Mouse (Mus musculus) left cerebral cortex, adult 18-20 months (tissue): Measurements from ENCODE around the gene Gpr152. TPM values are rescaled to one million over a fixed set of nuclear protein-coding genes. Genes with fewer than 3 reads are reported as not detected.
"Not testable (repeated sequence)": the region's sequence is repeated elsewhere in the genome, so short reads cannot be mapped to it uniquely, and the experiment has no call there.

Experiments
- DNase-seq, 2 experiments: peaks; one replicate each; pipeline ENCODE4 v3.0.0; 2021 to 2022; ENCODE audit warnings: low spot score in 2 of 2, mixed read lengths in 1 of 2
- total RNA-seq, 2 experiments: library from RNA; stranded (reverse); gene quantifications; 2 replicates each; pipeline ENCODE4 v1.2.3; 2021

Gene Gpr152
- total RNA-seq, 2 experiments from 2014 or later: 0.12 TPM

DNA sequence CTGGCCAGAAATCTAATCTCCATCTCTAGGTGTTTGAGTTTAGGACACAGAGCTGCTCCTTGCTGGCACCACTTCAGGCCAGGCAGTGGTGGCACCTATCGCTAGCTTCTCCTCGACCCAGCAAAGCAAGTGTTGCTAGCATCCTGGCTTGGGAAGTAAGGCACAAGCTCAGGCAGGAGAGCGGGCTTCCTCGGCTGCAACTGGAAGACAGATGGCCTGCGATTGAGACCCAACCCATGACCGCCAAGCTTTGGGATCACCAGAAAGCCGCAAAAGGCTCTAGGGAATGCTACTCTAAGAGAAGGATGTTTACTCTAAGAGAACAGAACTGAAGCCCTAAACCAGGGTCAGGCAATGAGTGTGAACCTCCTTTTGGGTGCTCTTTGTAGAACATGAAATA, 10.1 kb upstream of the Gpr152 start:
- DNase-seq: no peak

DNA sequence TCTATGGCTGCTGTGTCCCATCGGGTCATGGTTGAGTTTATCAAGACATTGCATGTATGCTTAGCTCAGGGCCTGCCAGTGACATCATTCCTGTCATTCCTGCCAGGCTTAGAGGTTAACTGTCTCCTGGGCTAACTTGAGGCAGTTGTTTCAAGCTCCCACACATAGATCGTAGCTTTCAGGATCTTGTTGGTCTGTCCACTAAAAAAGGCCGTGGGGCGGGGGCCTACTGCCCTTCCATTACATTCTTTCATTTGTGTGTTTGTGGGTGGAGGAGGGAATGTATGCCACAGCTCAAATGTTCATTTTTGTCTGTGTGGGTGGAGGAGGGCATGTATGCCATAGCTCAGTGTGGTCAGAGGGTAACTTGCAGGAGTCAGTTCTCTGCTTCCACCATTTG, 9.5 kb upstream of the Gpr152 start:
- no peak for DNase-seq

DNA sequence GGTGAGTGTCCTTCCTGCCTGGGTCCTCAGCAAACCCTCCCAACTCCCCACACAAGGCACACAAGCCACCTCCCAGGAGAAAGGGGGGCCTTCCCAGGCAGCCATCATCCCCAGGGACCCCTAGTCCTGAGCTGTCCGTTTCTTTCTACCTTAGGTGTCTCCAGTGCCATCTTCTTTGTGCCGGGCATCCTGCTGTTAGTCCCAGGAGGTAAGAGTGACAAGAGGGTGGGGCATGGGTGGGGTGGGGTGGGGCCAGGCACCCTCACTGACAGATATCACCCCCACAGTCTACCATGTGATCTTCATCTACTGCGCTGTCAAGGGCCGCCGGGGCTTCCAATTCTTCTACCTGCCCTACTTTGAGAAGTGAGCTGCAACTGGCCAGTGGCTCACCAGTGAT, 8.5 kb upstream of the Gpr152 start:
- DNase-seq: no peak

DNA sequence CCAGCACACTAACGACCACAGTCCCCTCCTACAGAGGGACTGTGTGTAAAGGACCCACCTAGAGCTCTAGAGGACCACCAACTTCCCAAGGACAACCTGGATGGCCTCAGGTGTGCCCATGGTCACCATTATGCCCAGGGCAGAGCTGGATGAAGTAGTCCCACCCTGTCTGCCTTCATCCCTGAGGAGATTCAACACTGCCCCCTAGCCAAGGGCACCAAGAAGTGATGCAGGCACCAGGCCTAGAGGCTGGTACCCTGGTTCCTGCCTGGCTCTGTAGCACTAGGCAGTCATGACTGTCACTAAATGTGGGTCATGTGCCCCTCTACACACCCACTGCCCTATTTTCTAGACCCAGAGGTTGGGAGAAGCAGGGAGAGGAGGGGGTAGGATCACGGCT, 7.8 kb upstream of the Gpr152 start:
- DNase-seq: no peak

DNA sequence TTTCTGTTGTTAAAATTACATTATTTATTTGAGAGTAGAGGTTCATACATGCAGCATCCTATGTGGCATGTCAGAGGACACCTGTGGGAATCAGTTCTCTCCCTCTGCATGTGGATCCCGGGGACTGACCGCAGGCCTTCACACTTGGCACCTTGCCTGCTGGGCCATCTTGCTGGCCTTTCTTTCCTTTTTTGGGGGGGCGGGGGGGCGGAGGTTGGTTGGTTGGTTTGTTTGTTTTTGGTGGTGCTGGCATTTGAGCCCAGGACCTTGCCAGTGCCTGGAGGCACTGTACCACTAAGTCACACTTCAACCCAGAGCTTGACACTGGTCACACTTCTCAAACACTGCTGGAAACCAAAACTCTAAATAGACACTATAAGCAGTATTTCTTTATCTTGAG, 5.2 kb upstream of the Gpr152 start:
- DNase-seq: no peak

DNA sequence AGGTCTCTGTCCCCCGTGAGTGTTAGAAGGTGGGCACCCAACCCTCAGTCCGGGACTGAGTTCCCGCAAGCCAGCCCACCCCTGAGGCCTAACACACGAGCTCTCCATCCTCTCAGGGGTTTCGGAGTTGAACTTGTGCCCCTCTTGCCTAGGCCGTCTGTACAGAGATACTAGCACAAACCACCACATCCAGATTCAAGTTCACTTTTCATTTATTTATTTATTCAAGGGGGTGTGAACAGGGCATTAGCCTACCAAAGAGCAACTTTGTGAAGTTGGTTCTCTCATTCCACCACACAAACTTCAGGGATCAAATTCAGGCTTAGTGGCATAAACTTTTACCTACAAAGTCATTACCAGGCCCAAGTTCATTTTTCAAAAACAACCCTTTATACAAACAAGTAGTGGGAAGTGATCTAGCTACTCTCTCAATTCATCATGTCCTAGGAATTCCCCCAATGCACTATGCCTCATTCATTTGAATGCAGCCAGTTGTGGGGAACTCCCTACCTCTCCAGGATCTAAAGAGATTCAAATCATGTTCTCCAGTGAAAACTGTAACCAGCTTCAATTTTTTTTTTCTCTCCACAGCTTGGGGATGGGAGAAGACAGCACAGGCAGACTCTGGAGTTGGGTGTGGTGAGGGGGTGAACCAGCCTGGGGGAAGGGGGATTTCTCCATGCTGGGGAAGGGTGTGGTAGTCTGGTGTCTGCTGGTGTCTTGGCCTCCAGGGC, 4.2 kb upstream of the Gpr152 start:
- not testable (repeated sequence) for DNase-seq

DNA sequence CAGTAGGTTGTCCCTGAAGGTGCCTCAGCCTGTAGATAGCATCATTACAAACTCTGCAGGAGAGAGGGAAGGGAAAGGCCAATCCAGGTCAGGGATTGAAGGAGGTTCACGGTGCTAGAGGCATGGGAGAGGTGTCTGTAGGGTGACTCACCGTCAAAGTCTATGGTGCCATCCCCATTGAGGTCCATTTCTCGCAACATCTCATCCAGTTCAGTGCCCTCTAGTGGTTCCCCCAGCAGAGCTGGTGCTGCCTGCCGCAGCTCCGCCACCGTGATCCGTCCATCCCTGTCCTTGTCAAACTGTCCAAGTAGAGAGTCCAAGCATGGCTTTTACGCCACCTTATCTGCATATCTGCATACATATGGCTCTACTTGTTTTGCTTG, 3.6 kb upstream of the Gpr152 start:
- not testable (repeated sequence) for DNase-seq

DNA sequence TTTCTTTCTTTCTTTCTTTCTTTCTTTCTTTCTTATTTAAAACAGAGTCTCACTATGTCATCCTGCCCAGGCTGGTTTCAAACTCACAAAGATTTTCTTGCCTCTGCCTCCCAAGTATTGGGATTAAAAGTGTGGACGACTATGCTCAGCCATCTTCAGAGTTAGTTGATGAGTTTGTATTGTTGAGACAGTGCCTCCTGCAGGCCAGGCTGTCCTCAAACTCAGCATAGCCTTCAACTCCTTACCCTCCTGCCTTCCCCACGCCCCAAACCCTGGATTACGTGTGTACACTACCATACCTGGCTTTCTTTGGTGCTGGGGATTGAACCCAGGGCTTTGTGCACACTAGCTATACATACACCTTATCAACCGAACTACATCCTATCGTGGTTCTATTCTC, 3.1 kb upstream of the Gpr152 start:
- DNase-seq: no peak

DNA sequence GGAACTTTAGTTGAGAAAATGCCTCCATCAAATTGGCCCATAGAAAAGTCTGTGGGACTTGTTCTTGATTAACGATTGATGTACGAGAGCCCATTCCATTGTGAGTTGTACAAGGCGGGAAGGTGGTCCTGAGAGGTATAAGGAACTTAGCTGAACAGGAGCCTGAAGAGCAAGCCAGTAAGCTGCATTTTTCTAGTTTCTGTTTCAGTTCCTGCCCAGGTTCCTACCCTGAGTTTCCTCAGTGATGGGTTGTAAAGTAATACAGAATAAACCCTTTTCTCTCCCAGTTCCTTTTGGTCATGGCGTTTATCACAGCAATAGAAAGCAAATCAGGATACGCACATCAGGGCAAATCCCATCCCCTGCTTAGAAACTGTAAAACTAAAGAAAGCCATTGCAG, 1.7 kb upstream of the Gpr152 start:
- no peak for DNase-seq

DNA sequence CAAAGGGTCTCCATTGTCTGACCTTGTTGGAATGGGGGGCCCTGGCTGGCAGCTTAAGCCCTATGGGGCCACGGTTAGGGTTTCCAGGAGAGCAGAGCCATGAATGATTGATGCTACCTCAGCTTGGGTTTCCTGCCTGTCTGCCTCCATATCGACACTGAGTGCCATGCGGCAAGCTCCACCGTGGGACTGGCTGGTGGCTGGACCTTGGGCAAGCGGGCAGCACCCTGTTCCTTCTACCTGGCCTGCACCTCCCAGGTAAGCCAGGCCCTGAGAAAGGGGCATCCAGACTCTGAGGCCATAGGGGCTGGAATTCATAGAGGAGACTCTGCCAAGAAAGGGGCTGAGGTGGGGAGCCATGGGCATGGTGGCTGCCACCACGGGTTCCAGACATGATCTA, 560 bp downstream of the Gpr152 start:
- no peak for DNase-seq

DNA sequence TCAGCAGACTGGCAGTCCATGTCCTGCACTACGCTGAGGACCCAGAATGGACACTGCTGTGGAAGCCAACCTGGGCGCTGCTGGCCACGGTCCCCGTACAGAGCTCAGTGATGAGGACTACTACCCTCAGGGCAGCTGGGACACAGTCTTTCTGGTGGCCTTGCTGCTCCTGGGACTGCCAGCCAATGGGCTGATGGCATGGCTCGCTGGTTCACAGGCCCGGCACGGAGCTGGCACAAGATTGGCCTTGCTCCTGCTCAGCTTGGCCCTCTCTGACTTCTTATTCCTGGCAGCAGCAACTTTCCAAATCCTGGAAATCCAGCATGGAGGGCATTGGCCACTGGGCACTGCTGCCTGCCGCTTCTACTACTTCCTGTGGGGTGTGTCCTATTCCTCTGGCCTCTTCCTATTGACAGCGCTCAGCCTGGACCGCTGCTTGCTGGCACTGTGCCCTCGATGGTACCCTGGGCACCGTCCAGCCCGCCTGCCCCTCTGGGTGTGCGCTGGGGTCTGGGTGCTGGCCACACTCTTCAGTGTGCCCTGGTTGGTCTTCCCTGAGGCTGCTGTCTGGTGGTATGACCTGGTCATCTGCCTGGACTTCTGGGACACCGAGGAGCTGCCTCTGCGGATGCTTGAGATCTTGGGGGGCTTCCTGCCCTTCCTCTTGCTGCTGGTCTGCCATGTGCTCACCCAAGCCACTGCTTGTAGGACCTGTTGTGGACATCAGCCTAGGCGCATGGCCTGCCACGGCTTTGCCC, 3.0 kb downstream of the Gpr152 start:
- no peak for DNase-seq

DNA sequence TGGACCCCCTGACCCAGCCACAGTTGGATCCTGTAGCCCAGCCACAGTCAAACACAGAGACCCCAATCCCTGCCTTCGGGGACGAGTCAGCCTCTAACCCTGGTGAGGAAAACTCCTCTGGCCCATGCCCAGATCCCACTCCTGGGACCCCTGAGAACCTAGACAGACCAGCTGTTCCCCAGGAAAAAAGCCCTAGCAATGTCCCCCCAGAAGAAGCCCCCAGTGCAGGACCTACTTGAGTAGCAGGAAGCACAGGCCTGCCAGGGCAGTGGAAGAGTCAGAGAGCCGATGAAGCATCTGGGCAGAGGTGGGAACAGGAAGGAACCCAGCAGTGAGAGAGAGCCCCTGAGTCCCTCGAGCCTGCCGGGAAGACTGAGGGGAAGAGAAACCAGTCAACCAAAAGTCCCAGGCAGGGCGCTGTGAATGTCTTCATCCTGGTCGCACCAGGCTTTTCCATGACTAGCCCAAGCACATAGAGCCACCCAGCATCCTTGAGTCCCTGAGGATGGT, 4.2 kb downstream of the Gpr152 start, which contains the start of gene Cabp4:
Gene Cabp4, minus strand, starts transcription at position 275 of the 510 bp plus-strand sequence.
- DNase-seq: no peak

DNA sequence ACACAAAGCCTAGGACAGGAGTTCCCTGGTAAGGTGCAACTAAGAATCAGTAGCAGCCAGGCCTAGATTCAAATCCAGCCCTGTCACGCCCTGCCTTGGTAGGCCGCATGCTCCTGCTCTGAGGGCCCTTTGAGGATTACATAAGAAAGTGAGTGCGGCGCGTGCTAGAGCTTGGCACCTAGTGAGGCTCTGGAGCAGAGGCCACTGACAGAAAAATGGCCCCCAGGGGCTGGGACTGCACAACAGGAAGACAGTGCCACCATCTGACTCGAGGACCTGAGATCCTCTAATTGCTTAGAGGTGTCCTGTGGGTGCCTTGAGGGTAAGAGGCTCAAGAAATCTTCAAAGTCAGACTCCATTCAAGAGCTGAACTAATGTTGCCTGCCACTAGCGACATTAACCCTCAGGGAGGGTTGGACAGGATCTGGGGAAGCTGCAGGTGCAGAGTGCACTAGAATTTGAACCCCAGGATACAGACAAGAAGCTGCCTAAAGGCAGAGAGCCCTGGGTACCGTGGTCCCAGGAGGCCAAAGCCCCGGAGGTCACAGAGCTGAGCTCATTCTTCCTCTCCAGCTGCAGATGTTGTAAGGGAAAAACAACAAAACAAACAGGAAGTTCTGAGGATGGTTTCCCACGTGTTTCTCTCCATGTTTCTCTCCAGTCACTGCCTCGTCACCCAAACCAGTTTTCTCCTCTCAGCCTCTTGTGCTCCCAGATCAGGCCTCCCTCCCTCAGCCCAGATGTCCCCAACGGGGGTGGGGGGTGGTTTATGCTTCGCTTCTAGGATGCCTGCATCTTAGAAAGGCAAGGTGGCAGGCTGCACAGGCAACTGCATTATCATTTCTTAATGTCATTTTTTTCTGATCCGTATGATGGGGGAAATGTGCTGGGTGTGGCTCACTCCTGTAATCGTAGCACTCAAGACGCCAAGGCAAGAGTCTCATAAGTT, 5.2 kb downstream of the Gpr152 start:
- no peak for DNase-seq

DNA sequence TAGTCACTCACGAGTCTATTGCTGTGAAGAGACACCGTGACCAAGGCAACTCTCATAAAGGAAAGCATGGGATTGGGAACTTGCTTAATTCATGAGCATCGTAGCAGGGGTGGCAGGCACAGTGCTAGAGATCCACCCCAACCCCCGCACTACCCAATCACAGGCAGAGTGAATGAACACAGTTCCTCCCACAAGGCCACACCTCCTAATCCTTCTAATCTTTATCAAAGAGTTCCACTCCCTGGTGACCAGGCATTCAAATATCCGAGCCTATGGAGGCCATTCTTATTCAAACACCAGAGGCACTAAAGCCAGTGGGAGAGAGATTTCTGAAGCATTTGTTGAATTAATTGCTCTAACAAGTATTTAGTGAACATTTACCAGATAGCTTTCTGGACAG, 6.3 kb downstream of the Gpr152 start:
- no peak for DNase-seq

DNA sequence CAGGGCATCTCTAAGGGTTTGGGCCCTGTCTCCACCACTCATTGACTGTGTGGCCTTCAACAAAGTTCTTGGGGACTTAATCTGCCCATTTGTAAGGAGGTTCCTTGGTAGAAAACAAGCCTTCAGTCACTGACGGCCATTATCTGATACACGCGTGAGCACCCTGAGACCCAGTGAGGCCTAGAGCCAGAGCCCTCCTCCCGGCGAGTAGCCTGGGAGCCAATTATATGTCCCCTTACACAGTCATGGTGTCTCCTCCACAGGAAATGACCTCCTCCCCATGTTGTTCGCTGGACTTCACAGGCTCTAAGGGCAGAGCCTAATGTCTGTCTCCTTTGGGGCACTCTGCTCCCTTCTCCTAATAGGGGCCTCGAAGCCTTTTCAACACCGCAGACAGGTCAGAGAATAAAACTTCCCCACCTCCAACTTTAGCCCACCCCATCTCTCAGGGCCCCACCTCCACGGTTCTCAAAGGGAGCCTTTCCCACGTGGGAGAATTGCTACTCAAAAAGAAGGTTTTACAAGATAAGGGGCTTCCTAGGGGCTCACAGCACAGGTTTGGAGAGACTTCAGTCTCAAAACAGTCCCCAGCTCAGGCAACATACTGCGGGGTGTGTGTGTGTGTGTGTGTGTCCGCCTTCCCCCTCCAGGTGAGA, 6.9 kb downstream of the Gpr152 start:
- DNase-seq: no peak

DNA sequence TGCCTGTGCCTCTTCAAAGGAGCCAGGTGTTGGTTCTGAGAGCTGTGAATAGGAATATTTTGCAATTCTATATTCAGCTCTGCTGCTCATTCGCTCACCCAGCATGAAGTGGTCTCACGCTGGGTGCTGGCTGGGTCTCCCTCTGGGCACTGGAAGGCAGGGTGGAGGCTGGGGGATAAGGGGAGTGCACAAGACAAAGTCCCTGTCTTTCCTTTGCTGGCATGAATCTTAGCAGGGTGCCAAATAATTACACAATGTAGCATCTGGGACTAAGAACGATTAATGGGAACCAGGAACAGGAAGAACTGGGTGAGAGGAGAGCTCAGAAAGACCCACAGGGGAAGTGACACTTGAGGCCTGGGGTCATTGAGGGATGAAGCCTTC, 7.4 kb downstream of the Gpr152 start:
- no peak for DNase-seq

DNA sequence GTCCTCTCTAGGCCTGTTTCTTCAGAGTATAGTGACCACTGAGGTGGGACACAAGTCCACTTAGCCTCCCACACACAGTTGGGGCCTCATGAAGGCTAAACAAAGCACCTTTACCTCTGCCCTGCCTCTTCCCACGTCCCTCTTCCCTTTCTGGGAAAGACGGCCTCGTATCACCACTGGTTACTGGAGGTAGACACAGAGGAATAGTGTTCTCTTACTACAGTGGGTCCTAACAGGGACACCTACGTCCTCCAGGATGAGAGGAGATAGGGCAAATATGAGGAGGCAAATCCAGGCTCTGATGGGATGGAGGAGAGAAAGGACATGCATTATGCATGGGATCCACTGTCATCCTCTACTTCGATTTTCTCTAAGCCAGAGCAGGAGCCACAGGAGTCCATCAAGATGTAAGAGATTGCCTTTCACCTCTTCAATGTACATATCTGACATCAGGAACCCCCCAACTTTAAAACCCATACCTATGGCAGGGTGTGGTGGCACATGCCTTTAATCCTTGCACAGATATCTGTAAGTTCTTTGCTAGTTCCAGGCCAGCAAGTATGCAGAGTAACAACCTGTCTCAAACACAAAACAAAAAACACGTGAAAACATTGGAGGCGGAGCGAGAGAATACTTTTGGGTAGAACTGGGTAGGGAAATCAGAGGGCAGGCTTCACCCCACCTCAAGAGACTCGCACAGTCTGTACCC, 8.3 kb downstream of the Gpr152 start:
- DNase-seq: no peak

DNA sequence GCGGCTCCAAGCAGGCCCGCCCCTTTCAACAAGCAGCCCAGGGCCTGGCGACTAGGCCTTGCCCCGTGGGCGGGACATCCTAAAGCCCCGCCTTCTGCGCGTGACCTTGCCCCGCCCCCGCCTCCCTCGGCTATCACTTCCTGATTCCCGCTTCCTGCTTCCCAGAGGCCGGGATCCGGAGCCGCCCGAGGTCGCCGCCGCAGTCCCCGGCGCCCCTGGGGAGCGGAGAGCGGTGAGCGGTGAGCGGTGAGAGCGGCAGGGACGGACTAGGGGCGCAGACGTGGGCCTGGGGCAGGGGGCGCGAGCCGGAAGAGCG, 8.9 kb downstream of the Gpr152 start, which contains the start of gene Coro1b:
Gene Coro1b, plus strand, starts transcription at position 129 of the 316 bp plus-strand sequence.
- DNase-seq: peak; percentile 92 to 95

DNA sequence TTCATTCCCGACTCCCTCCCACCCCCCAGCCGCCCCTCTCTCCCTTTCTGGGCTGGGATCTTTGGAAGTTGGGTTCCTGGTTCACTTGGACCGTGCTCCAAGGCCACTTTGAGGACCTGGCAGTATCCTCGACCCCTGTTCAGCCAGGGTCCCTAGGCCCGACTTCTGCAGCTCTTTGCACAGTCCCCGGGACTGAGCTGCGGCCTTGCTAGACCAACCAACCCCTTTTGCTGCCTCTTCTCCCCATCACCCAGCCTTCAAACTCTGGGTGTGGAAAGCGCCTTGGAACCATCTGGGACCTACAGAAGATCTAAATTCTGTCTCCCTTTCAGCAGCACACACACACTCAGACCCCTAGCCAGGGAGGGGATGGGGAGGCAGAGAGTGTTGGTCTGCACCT, 9.2 kb downstream of the Gpr152 start:
- no peak for DNase-seq

DNA sequence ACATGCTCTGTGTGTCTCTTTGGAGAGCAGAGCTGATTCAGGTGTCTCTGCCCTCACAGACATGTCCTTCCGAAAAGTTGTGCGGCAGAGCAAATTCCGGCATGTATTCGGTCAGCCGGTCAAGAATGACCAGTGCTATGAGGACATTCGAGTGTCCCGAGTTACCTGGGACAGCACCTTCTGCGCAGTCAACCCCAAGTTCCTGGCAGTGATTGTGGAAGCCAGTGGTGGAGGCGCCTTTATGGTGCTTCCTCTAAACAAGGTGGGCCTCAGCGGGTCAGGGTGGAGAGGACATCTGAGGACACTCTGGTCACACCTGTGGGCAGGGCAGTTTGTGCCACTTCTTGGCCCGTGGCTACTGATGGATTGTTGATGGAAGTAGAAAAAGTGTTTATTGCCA, 9.7 kb downstream of the Gpr152 start:
- DNase-seq: no peak
